Mouse (Mus musculus): ENCODE measurements around the gene Hoxa1. TPM values are rescaled to one million over a fixed set of nuclear protein-coding genes. Genes with fewer than 3 reads are reported as not detected.

Gene Hoxa1
- polyA plus RNA-seq, 1 experiment = 1.2 TPM

GRCm38 (mm10) chr6:52169499-52170165, 11.5 kb upstream of the Hoxa1 start:
- peak; percentile 23 for DNase-seq (ENCODE audit: low read depth)
- no peak for TF ChIP-seq POLR2A (IDR thresholded peaks at IDR 0.05; ENCODE audit: borderline replicate concordance, extremely low read depth, insufficient read depth, insufficient read length, poor library complexity, severe bottlenecking)
- no peak for TF ChIP-seq CTCF (IDR thresholded peaks at IDR 0.05; ENCODE audit: borderline replicate concordance, extremely low read depth, insufficient read depth, insufficient read length)

DNA sequence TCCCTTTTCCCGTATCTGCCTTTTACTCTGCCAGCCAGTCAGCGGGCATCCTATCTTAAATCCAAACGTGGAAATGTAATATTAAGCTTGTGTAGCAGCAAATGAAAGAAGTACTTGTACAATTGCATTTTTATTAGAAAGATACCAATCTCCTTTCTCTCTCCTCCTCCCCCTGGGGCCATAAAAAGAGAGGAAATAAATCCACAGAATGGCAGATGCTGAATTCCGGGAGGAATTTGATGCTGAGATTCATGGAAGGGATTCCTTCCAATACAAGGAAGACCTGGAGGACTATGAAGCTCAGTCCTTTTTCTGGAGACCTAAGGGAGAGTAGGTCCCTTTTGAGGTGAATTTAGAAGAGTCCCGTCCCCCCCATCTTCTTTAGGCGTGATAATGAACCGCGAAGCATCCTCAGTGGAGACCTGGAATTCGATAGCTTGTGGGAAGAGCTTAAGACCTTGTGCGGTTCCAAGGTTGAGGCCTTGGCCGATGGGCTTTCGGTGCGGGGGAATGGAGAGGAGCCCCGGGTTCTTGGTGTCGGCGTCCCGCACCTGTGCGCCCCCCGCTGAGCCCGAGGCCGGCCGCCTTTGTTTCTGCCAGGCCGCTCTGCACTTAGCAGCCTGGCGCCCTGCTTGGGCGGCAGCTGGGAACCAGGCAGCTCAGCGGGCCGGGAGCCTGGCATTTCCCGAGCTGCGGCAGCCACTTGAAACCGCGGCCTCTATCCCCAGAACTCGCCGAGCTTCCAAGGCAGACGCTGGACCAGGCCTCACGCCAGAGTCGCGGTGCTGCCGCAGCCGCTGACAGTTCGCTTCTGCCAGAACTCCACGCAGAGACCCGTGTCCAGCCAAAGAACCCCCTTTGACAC, 10.3 kb upstream of the Hoxa1 start:
- peak; percentile 78 for DNase-seq (ENCODE audit: low read depth)

GRCm38 (mm10) chr6:52167736-52168161, 9.6 kb upstream of the Hoxa1 start:
- no peak for TF ChIP-seq POLR2A (IDR thresholded peaks at IDR 0.05; ENCODE audit: borderline replicate concordance, extremely low read depth, insufficient read depth, insufficient read length, poor library complexity, severe bottlenecking)
- no peak for TF ChIP-seq CTCF (IDR thresholded peaks at IDR 0.05; ENCODE audit: borderline replicate concordance, extremely low read depth, insufficient read depth, insufficient read length)
- DNase-seq (ENCODE audit: low read depth) = no peak

More for the DNA sequence above, 10.3 kb upstream of the Hoxa1 start:
- TF ChIP-seq POLR2A (IDR thresholded peaks at IDR 0.05; ENCODE audit: borderline replicate concordance, extremely low read depth, insufficient read depth, insufficient read length, poor library complexity, severe bottlenecking) (no peak), CTCF (IDR thresholded peaks at IDR 0.05; ENCODE audit: borderline replicate concordance, extremely low read depth, insufficient read depth, insufficient read length) (no peak)

- TF ChIP-seq CTCF (IDR thresholded peaks at IDR 0.05; ENCODE audit: borderline replicate concordance, extremely low read depth, insufficient read depth, insufficient read length) (no peak), POLR2A (IDR thresholded peaks at IDR 0.05; ENCODE audit: borderline replicate concordance, extremely low read depth, insufficient read depth, insufficient read length, poor library complexity, severe bottlenecking) (no peak)
- no peak for DNase-seq (ENCODE audit: low read depth)
Observed at GRCm38 (mm10) chr6:52167176-52167575, 9.1 kb upstream of the Hoxa1 start.

- TF ChIP-seq CTCF (IDR thresholded peaks at IDR 0.05; ENCODE audit: borderline replicate concordance, extremely low read depth, insufficient read depth, insufficient read length) (no peak), POLR2A (IDR thresholded peaks at IDR 0.05; ENCODE audit: borderline replicate concordance, extremely low read depth, insufficient read depth, insufficient read length, poor library complexity, severe bottlenecking) (no peak)
Observed at GRCm38 (mm10) chr6:52166431-52167077, 8.4 kb upstream of the Hoxa1 start.

DNA sequence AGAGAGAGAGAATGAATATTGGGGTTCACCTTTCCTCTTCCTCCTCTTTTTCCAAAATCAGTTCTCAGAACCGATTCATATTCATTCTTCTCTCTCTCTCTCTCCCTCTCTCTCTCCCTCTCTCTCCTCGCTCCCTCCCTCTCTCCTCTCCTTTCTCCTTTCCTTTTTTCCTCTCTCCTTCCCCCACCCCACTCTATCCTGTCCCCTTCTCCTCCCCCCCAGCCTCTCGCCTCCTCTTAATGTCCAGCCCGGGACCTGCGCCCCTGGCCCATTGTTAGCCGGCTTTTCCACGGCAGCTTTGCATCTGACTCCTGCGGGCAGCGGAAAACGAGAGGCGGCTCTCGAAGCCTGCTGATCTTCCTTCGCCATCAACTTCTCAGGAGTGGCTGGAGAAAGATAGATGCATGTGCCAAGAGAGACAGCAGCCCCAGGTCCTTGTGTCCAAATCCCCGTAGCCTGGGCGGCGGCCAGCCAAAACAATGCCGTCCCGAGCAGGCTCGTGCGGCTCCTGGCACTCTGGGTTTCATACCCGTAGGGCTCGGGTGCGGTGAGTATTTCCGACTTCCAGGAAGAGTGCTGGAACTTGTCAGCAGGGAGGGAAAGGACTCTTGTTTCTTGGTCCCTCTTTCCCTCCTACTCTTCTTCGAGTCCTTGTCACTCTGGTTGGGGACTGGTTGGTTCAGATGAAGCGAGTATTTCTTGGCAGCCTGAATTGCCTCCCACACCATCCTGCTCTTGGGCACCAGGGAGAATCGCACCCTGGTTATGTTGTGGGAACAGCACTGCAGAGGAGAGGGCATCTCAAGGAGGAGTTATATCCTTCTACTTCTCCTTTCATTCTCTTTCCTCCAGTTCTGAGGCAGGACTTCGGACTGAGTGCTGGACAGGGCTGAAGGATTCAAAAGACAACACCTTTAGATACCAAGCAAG, 7.6 kb upstream of the Hoxa1 start:
- peak; percentile 30 for DNase-seq (ENCODE audit: low read depth)
- no peak for TF ChIP-seq POLR2A (IDR thresholded peaks at IDR 0.05; ENCODE audit: borderline replicate concordance, extremely low read depth, insufficient read depth, insufficient read length, poor library complexity, severe bottlenecking)

More at GRCm38 (mm10) chr6:52166431-52167077, 8.4 kb upstream of the Hoxa1 start:
- peak; percentile 25 for DNase-seq (ENCODE audit: low read depth)

DNA sequence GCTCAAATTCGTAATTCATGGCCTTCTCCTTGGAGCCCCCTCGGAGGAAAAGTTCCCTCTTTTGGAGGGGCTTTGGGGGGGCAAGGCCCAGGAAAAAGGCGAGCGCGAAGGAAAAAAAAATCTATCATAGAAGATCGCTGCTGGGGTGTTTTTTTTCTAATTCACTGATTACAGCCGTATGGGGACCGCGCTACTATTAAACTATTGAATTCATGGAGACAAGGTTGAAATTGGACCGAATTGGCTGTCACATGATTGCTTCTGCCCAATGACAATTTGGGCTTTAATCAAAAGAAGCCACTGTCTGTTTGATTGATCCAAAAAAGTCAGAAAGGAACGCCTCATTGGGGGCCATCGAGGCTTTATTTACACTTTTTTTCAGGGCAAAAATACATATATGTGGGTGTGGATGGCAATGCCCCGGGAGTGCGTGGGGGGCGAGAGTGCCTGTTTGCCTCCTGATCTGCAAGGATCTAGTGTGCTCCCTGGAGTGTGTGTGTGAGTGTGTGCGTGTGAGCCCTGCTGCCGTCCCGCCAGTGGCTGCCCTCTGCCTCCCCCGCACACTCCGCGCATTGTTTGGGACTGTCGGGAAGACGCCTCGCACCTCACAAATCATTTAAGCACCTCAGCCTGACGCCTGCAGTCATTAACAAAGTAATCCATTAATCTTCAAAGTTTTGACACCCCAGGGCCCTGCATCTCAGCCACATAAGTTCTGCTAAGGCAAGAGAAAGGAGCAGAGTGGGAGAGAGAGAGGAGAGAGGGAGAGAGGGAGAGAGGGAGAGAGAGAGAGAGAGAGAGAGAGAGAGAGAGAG, 6.7 kb upstream of the Hoxa1 start, which contains the start of gene Hoxa2:
Gene Hoxa2 (minus strand): TSS at position 206 of the 815 bp plus-strand sequence.
- peak; percentile 33 for DNase-seq (ENCODE audit: low read depth)
- TF ChIP-seq POLR2A (IDR thresholded peaks at IDR 0.05; ENCODE audit: borderline replicate concordance, extremely low read depth, insufficient read depth, insufficient read length, poor library complexity, severe bottlenecking) = no peak
- TF ChIP-seq CTCF (IDR thresholded peaks at IDR 0.05; ENCODE audit: borderline replicate concordance, extremely low read depth, insufficient read depth, insufficient read length) = no peak

DNA sequence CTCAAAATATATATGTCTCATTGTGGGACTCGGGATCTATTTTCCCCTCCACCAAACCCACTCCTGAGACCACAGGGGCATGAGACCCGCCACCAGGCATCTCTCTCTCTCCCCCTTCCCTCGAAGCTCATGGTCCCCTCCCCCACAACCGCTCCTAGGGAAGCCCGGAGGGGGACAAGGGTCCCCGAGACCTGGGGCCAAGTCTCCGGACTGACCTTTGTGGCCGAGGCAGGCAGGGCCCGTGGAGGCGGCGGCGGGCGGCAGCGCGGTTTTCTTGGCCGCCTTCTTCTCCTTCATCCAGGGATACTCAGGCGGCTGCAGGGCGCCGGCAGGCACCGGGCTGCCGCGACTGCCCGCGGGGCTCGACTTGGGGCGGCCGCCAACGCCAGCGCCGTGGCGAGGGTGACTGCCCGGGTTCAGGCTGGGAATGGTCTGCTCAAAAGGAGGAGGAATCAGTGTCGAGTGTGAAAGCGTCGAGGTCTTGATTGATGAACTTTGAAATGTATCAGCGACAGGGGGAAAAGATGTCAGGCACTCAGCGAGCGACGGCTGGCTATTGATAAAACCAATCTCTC, 6.0 kb upstream of the Hoxa1 start:
- peak; percentile 39 for DNase-seq (ENCODE audit: low read depth)
- no peak for TF ChIP-seq CTCF (IDR thresholded peaks at IDR 0.05; ENCODE audit: borderline replicate concordance, extremely low read depth, insufficient read depth, insufficient read length)
- no peak for TF ChIP-seq POLR2A (IDR thresholded peaks at IDR 0.05; ENCODE audit: borderline replicate concordance, extremely low read depth, insufficient read depth, insufficient read length, poor library complexity, severe bottlenecking)

DNA sequence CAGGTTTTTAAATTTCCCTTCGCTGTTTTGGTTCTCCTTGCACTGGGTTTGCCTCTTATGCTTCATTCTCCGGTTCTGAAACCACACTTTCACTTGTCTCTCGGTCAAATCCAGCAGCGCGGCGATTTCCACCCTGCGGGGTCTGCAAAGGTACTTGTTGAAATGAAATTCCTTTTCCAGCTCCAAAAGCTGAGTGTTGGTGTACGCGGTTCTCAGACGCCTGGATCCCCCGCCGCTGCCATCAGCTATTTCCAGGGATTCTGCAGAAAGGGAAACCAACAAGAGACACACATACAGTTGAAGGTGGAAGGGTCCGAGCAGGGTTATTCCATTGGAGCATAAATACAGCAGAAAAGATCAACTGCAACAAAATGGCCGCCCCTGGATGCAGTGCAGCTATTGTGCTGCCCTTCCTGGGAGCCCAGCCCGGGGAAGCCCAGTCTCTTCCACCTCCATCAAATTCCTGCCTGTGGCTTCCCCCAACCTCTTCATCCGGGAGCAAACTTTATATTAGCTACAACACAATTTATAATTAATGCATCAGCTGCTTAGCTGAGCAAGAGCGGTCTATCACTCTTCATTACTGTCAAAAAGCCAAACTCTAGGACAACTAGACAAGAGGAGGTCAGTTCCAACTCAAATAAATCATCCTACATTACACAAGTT, 5.4 kb upstream of the Hoxa1 start:
- peak; percentile 41 for DNase-seq (ENCODE audit: low read depth)
- TF ChIP-seq CTCF (IDR thresholded peaks at IDR 0.05; ENCODE audit: borderline replicate concordance, extremely low read depth, insufficient read depth, insufficient read length) = no peak
- no peak for TF ChIP-seq POLR2A (IDR thresholded peaks at IDR 0.05; ENCODE audit: borderline replicate concordance, extremely low read depth, insufficient read depth, insufficient read length, poor library complexity, severe bottlenecking)

Data from brain, embryonic 14.5 days (tissue).